ENCODE assay signal across 8 mouse cellular contexts in genomic region chr7:97737638-97738456, GRCm38 (mm10). TPM values are rescaled to one million over a fixed set of nuclear protein-coding genes. Genes with fewer than 3 reads are reported as not detected.
A peak's percentile ranks its signal among the peaks of the same experiment; 100 is the strongest.
DNase-seq lines count a peak whose midpoint lies in the region; ATAC-seq and TF ChIP-seq lines count a peak whose summit lies in the region.

Aqp11 (minus strand) TSS chr7:97738289.

- DNase-seq in kidney, postnatal 0 days (ENCODE audit: low spot score): peak; percentile 91
- DNase-seq in liver, embryonic 13.5 days: peak; percentile 90
- DNase-seq in neural tube, embryonic 10.5 days (ENCODE audit: extremely low spot score, low spot score): peak; percentile 90

- peak within 1 kb of the TSS; percentile 83 for H3K9ac ChIP-seq in heart, embryonic 13.5 days
- H3K9ac ChIP-seq in kidney, postnatal 0 days (ENCODE audit: low read depth, low read length): peak within 1 kb of the TSS; percentile 62
- H3K9ac ChIP-seq in liver, embryonic 13.5 days: peak within 1 kb of the TSS; percentile 84
- peak within 1 kb of the TSS; percentile 43 for H3K9ac ChIP-seq in stomach, embryonic 15.5 days

- under 1% methylated on average over 50 of the region's 64 CpGs for whole genome bisulfite sequencing in heart, embryonic 13.5 days
- under 1% methylated on average over 47 of the region's 64 CpGs for WGBS in kidney, postnatal 0 days
- under 1% methylated on average over 55 of the region's 64 CpGs for WGBS in liver, embryonic 13.5 days (ENCODE audit: insufficient replicate concordance)
- WGBS in stomach, embryonic 15.5 days: under 1% methylated on average over 56 of the region's 64 CpGs

- H3K27me3 ChIP-seq in heart, embryonic 13.5 days (replicated peaks): peaks cover 9% of the 10 kb centered on the region
- H3K27me3 ChIP-seq in kidney, postnatal 0 days (ENCODE audit: insufficient read depth, low read length): no peaks in the 10 kb centered on the region
- no peaks in the 10 kb centered on the region for H3K27me3 ChIP-seq in liver, embryonic 13.5 days
- no peaks in the 10 kb centered on the region for H3K27me3 ChIP-seq in stomach, embryonic 15.5 days (replicated peaks)

- peak within 1 kb of the TSS; percentile 14; the same call in 1 of the 2 replicates for H3K27ac ChIP-seq in brown adipose tissue, adult 24 weeks (replicated peaks; ENCODE audit: low read depth, low read length)
- peak within 1 kb of the TSS; percentile 29; the same call in 1 of the 2 replicates for H3K27ac ChIP-seq in heart, embryonic 13.5 days (replicated peaks)
- H3K27ac ChIP-seq in kidney, postnatal 0 days: peak within 1 kb of the TSS; percentile 62
- peak within 1 kb of the TSS; percentile 86 for H3K27ac ChIP-seq in liver, embryonic 13.5 days
- peak within 1 kb of the TSS; percentile 18; the same call in 1 of the 2 replicates for H3K27ac ChIP-seq in stomach, embryonic 15.5 days

- H3K4me2 ChIP-seq in heart, embryonic 13.5 days: peak within 1 kb of the TSS; percentile 99
- peak within 1 kb of the TSS; percentile 87 for H3K4me2 ChIP-seq in kidney, postnatal 0 days (ENCODE audit: low read length)
- peak within 1 kb of the TSS; percentile 92 for H3K4me2 ChIP-seq in liver, embryonic 13.5 days
- peak within 1 kb of the TSS; percentile 84 for H3K4me2 ChIP-seq in stomach, embryonic 15.5 days

- peak; percentile 53 for ATAC-seq in CD4-positive, CD25-positive, alpha-beta regulatory T cell, adult 4 months
- ATAC-seq in erythroid progenitor cell, adult 5-6 weeks (replicated peaks; ENCODE audit: low FRiP score, poor library complexity, severe bottlenecking): peak; percentile 95
- peak; percentile 93 for ATAC-seq in heart, embryonic 13.5 days (ENCODE audit: extremely low read depth, insufficient number of reproducible peaks, low FRiP score, low TSS enrichment)
- peak; percentile 93 for ATAC-seq in kidney, postnatal 0 days (replicated peaks; ENCODE audit: low FRiP score, low read depth)
- peak; percentile 93 for ATAC-seq in liver, embryonic 13.5 days (ENCODE audit: low read depth)
- ATAC-seq in stomach, embryonic 15.5 days (ENCODE audit: insufficient read depth, low FRiP score, low read depth): peak; percentile 96

- H3K4me1 ChIP-seq in brown adipose tissue, adult 24 weeks (ENCODE audit: control insufficient read depth, insufficient read depth, insufficient read length, low read length): peaks cover 11% of the 10 kb centered on the region
- peaks cover 14% of the 10 kb centered on the region for H3K4me1 ChIP-seq in heart, embryonic 13.5 days
- 0 out of 2 replicates have a peak, but pooled peaks cover 5% of the 10 kb centered on the region for H3K4me1 ChIP-seq in kidney, postnatal 0 days (replicated peaks; ENCODE audit: insufficient read depth, low read length)
- H3K4me1 ChIP-seq in liver, embryonic 13.5 days (replicated peaks): peaks cover 90% of the 10 kb centered on the region
- H3K4me1 ChIP-seq in stomach, embryonic 15.5 days: no peaks in the 10 kb centered on the region

- no peaks in the 10 kb centered on the region for H3K9me3 ChIP-seq in heart, embryonic 13.5 days
- H3K9me3 ChIP-seq in kidney, postnatal 0 days (replicated peaks; ENCODE audit: low read length): no peaks in the 10 kb centered on the region
- H3K9me3 ChIP-seq in liver, embryonic 13.5 days (replicated peaks): no peaks in the 10 kb centered on the region
- no peaks in the 10 kb centered on the region for H3K9me3 ChIP-seq in stomach, embryonic 15.5 days

- H3K4me3 ChIP-seq in brown adipose tissue, adult 24 weeks (ENCODE audit: insufficient read depth, low read depth, low read length): peak within 1 kb of the TSS; percentile 87
- H3K4me3 ChIP-seq in heart, embryonic 13.5 days: peak within 1 kb of the TSS; percentile 71
- H3K4me3 ChIP-seq in kidney, postnatal 0 days (replicated peaks; ENCODE audit: low read depth, low read length): peak within 1 kb of the TSS; percentile 55
- H3K4me3 ChIP-seq in liver, embryonic 13.5 days (replicated peaks): peak within 1 kb of the TSS; percentile 77
- peak within 1 kb of the TSS; percentile 67 for H3K4me3 ChIP-seq in stomach, embryonic 15.5 days (replicated peaks)

- no peak for TF ChIP-seq CTCF in kidney, postnatal 0 days (IDR thresholded peaks at IDR 0.05; ENCODE audit: low read depth)

- no peaks in the 10 kb centered on the region for H3K36me3 ChIP-seq in heart, embryonic 13.5 days
- no peaks in the 10 kb centered on the region for H3K36me3 ChIP-seq in kidney, postnatal 0 days (ENCODE audit: insufficient read depth, low read length)
- H3K36me3 ChIP-seq in liver, embryonic 13.5 days: no peaks in the 10 kb centered on the region
- no peaks in the 10 kb centered on the region for H3K36me3 ChIP-seq in stomach, embryonic 15.5 days

RNA-seq across cellular contexts. Expression of gene Aqp11, which starts in this region (rescaled TPM):
- 1 to 10 TPM; 1.2 to 1.7 TPM for polyA plus RNA-seq in CD4-positive, CD25-positive, alpha-beta regulatory T cell, adult 4 months (2017; shearing (Covaris generic))
- 3.3 and 4.6 TPM in 2 replicates for polyA plus RNA-seq in brown adipose tissue, adult 24 weeks (2012; ENCODE audit: insufficient read depth, insufficient read length, missing spikeins)
- total RNA-seq in erythroid progenitor cell, adult 5-6 weeks (2015; ENCODE audit: low replicate concordance): 1.3 and 2.5 TPM in 2 replicates
- 0.51 and 1.3 TPM in 2 replicates for total RNA-seq in erythroid progenitor cell, adult 5-6 weeks (2017; ENCODE audit: low replicate concordance)
- 2.4 and 2.7 TPM in 2 replicates for polyA plus RNA-seq in heart, embryonic 13.5 days (2015; fragmentation: Nextera tagmentation; extraction: Ambion mirVana)
- 36.9 and 40.9 TPM in 2 replicates for polyA plus RNA-seq in kidney, postnatal 0 days (2015; fragmentation: Nextera tagmentation; extraction: Ambion mirVana)
- polyA plus RNA-seq in liver, embryonic 13.5 days (2015; fragmentation: Nextera tagmentation; extraction: Ambion mirVana): 15.6 and 15.9 TPM in 2 replicates
- 19.0 and 21.2 TPM in 2 replicates for polyA plus RNA-seq in stomach, embryonic 15.5 days (2015; fragmentation: Nextera tagmentation; extraction: Ambion mirVana)

Comparison
In these comparisons a context has a peak if more than half of its experiments do, and no peak if none do; other contexts are left out.
1. Peak in every context shown above with its lines: DNase-seq, ATAC-seq, H3K4me3 ChIP-seq and H3K27ac ChIP-seq.
2. H3K27ac ChIP-seq: peak in every context shown above with its lines; median percentile 86 in liver, embryonic 13.5 days; 62 in kidney, postnatal 0 days; 29 in heart, embryonic 13.5 days; 18 in stomach, embryonic 15.5 days; 14 in brown adipose tissue, adult 24 weeks.